Mouse (Mus musculus) neural tube, embryonic 12.5 days (tissue): Measurements from ENCODE around the gene St8sia1. TPM values are rescaled to one million over a fixed set of nuclear protein-coding genes. Genes with fewer than 3 reads are reported as not detected.

Source experiments
- ATAC-seq: fragments of 200-750 bp; cut with Nextera tagmentation; 2 replicates; pipeline ENCODE4 v1.8.0; 2017; ENCODE audit warnings: low read depth, mild to moderate bottlenecking, moderate TSS enrichment, moderate library complexity; ENCODE audit not compliant: low FRiP score
- H3K27ac ChIP-seq: fragments of 300-500 bp; sonication (generic); 2 replicates; pipeline ENCODE4 v1.5.1; 2016
- H3K27me3 ChIP-seq: fragments of 300-500 bp; sonication (generic); replicated peaks from 2 replicates; pipeline ENCODE4 v1.6.1; 2016; ENCODE audit warnings: mild to moderate bottlenecking
- H3K36me3 ChIP-seq: fragments of 300-500 bp; sonication (generic); 2 replicates; pipeline ENCODE4 v1.6.1; 2016; ENCODE audit warnings: mild to moderate bottlenecking
- H3K4me1 ChIP-seq: fragments of 300-500 bp; sonication (generic); 2 replicates; pipeline ENCODE4 v1.6.1; 2016
- H3K4me2 ChIP-seq: fragments of 300-500 bp; sonication (generic); replicated peaks from 2 replicates; pipeline ENCODE4 v1.6.1; 2016; ENCODE audit warnings: mild to moderate bottlenecking
- H3K4me3 ChIP-seq: fragments of 300-500 bp; sonication (generic); 2 replicates; pipeline ENCODE4 v1.5.1; 2016
- H3K9ac ChIP-seq: fragments of 300-500 bp; sonication (generic); 2 replicates; pipeline ENCODE4 v1.6.1; 2016; ENCODE audit warnings: mild to moderate bottlenecking
- H3K9me3 ChIP-seq: fragments of 300-500 bp; sonication (generic); 2 replicates; pipeline ENCODE4 v1.6.1; 2016; ENCODE audit warnings: mild to moderate bottlenecking
- WGBS: fragments of 180-500 bp; shearing (Covaris S2); methylation state at CpG from one replicate; pipeline ENCODE4 v1.1.7; 2016; 5-methylcytosine and 5-hydroxymethylcytosine counted together
- polyA plus RNA-seq: library from polyadenylated mRNA; unstranded; fragments of >200 nt; fragmentation: Nextera tagmentation; extraction: Ambion mirVana; gene quantifications from 2 replicates; pipeline ENCODE4 v1.2.1, GENCODE M21; 2016

St8sia1 gene
- polyA plus RNA-seq, 1 experiment from 2014 or later, result 12.8 TPM

DNA sequence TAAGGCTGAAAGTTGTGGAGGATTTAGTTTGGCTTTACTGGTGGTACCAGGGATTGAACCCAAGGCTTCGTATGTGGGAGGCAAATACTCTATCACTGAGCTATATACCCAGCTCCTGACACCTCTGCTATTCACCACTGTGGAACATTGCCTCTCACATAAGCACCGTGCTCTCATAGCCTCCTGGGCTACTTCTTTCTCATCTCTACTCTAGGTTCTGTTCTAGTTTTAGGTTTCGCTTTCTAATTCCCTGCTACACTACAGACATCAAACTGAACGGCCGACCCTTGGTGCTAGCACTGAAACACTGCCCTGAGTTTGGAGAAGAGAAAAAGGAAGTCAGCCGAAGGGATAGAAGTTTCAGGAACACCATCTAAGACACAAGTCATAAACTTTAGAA is 99.1 kb downstream of the St8sia1 start:
- Histone ChIP-seq H3K9me3 (no peaks in the 10 kb centered on the region), H3K4me3 (no peak overlapping the region), H3K9ac (no peak overlapping the region), H3K27ac (no peak overlapping the region), H3K36me3 (peaks cover 13% of the 10 kb centered on the region; the same call in 1 of the 2 replicates), H3K27me3 (no peaks in the 10 kb centered on the region), H3K4me2 (no peak overlapping the region), H3K4me1 (peaks cover 11% of the 10 kb centered on the region; the same call in 1 of the 2 replicates)
- WGBS, result 94% methylated on average over 6 of the region's 6 CpGs
- ATAC-seq, result no peak

DNA sequence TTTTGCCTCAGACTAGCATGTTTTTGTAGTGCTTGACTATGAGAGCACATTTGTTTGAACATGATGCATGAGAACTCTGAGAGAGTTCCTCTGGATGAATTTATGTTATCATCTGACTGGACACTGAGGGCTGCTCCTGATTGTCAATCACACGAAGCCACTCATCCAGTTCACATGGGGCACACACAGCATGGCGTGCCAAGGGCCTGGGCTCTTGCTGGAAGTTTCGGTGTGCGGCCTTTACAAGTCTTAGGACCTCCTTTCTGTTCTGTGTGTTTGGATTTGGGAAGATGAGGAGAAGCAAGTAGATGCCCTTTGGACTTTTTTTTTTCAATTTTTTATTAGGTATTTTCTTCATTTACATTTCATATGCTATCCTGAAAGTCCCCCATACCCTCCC is 100.4 kb downstream of the St8sia1 start:
- no peak for ATAC-seq
- Histone ChIP-seq H3K4me1 (peaks cover 11% of the 10 kb centered on the region; the same call in 1 of the 2 replicates), H3K4me3 (no peak overlapping the region), H3K27me3 (no peaks in the 10 kb centered on the region), H3K36me3 (peaks cover 13% of the 10 kb centered on the region; the same call in 1 of the 2 replicates), H3K9me3 (no peaks in the 10 kb centered on the region), H3K4me2 (no peak overlapping the region), H3K9ac (no peak overlapping the region), H3K27ac (no peak overlapping the region)
- WGBS, result over 99% methylated on average over 4 of the region's 4 CpGs

DNA sequence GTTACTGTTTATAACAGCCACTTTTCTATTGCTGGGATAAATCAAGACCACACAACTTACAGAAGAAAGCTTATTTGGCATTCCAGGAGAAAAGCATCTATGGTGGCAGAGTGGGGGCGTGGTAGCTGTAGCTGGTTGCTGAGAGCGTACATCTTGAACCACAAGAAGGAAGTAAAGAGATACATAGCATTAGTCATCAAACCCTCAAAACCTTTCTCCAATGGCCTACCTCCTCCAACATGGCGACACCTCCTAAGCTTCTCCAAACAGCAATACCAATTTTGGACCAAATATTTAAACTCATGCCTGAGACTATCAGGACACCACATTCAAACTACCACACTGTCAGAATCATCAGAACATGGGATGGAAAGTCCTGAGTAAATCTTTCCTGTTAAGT is 102.0 kb downstream of the St8sia1 start:
- ATAC-seq, result no peak
- Histone ChIP-seq H3K36me3 (peaks cover 13% of the 10 kb centered on the region; the same call in 1 of the 2 replicates), H3K4me2 (no peak overlapping the region), H3K4me1 (peaks cover 16% of the 10 kb centered on the region), H3K9ac (no peak overlapping the region), H3K27me3 (no peaks in the 10 kb centered on the region), H3K4me3 (no peak overlapping the region), H3K27ac (no peak overlapping the region), H3K9me3 (no peaks in the 10 kb centered on the region)
- WGBS, result 95% methylated on average over 3 of the region's 3 CpGs

DNA sequence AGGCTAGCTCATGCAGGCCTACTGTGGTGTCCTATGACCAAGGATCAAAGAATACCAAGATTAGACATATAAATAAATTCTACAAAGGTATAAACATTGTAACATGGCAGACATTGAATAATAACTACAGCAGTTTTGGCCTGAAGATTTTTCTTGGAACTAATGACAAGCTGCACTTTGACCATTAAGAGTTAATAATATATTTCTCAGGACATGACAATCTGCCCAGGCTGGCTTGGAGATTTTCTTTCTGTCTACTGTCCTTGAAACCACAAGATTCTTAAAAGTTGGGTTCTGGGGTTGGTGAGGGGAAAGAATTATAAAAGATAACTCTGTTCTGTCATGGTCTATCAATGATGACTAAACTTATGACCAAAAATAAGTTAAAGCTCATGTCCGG is 103.9 kb downstream of the St8sia1 start:
- H3K4me1 ChIP-seq, result peaks cover 16% of the 10 kb centered on the region
- ATAC-seq, result no peak

DNA sequence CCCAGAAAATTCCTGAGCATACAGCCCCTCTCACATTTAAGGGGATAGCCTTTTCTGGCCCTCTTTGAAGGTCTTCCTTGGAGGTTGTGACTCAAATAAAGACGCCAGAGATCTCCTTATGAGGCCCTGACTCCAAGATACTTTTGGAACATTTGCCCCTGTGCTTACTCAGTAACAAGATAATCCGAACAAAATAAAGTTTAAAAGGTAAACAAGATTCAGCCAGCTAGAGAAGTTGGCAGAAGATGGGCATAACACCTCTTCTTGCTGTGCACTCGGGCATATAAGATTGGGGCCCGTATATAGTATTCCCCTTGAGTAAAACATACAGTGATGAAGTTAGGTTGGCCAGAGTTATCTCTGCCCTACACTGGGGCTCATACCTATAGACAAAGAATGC is 104.3 kb downstream of the St8sia1 start:
- 93% methylated on average over 4 of the region's 4 CpGs for WGBS
- ATAC-seq, result no peak
- peaks cover 16% of the 10 kb centered on the region for H3K4me1 ChIP-seq
- no peak overlapping the region for H3K4me2 ChIP-seq
- H3K9me3 ChIP-seq, result no peaks in the 10 kb centered on the region
- H3K9ac ChIP-seq, result no peak overlapping the region
- H3K4me3 ChIP-seq, result no peak overlapping the region
- no peaks in the 10 kb centered on the region for H3K27me3 ChIP-seq
- no peak overlapping the region for H3K27ac ChIP-seq
- peaks cover 13% of the 10 kb centered on the region; the same call in 1 of the 2 replicates for H3K36me3 ChIP-seq

More for the DNA sequence above, 103.9 kb downstream of the St8sia1 start:
- H3K27ac ChIP-seq, result no peak overlapping the region
- H3K9me3 ChIP-seq, result no peaks in the 10 kb centered on the region
- H3K9ac ChIP-seq, result no peak overlapping the region
- 100% methylated on average over 1 of the region's 1 CpGs for WGBS
- H3K4me2 ChIP-seq, result no peak overlapping the region
- H3K36me3 ChIP-seq, result peaks cover 13% of the 10 kb centered on the region; the same call in 1 of the 2 replicates
- no peaks in the 10 kb centered on the region for H3K27me3 ChIP-seq
- H3K4me3 ChIP-seq, result no peak overlapping the region

DNA sequence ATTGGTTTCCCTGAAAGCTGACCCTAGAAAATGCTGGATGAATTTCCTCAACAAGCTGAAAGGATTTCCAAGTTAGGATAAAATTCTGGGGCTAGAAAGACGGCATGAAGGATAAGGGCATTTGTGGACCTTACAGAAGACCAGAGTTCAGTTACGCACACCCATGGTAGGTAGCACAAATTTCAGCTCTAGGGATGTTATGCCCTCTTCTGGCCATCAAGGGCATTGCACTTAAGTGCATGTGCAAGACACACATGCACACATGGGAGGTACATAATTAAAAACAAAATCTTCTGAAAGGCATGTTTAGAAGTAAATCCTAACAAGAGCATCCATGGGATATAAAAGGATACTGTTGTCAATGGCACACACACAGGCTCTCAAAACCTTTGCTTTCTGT is 105.3 kb downstream of the St8sia1 start:
- H3K36me3 ChIP-seq, result peaks cover 12% of the 10 kb centered on the region; the same call in 1 of the 2 replicates
- H3K4me2 ChIP-seq, result no peak overlapping the region
- H3K9ac ChIP-seq, result no peak overlapping the region
- H3K4me1 ChIP-seq, result peaks cover 16% of the 10 kb centered on the region
- H3K27ac ChIP-seq, result no peak overlapping the region
- H3K4me3 ChIP-seq, result no peak overlapping the region
- H3K27me3 ChIP-seq, result no peaks in the 10 kb centered on the region
- no peaks in the 10 kb centered on the region for H3K9me3 ChIP-seq
- 92% methylated on average over 2 of the region's 2 CpGs for WGBS
- ATAC-seq, result no peak

DNA sequence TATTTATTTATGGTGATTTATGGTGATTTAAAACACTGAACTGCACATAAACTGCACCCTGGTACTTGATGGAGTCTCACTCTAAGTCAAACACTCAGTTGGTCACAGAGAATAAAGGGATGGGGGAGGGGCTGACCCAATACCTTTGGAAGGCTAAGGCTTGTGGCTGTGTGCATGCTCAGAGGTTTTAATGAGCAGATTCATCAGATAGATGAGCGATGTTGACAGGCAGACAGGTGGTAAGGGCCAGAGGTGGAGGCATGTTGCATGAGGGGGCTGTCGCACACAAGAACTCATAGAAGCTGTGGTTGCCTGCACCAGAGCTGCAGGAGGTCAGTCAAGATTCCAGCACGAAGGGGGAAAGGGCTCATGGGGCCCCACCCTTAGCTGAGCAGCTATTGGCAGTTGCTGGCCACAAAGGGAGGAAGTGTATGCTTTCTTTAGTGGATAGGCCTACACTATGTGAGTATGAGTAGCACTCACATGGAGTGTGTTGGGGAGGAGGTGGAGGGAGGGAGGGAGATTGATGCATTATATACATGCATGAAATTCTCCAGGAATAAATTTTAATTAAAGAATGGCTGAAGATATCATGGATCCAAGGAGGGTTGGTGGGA is 107.9 kb downstream of the St8sia1 start:
- H3K9ac ChIP-seq, result no peak overlapping the region
- peaks cover 3% of the 10 kb centered on the region; the same call in 1 of the 2 replicates for H3K36me3 ChIP-seq
- H3K9me3 ChIP-seq, result no peaks in the 10 kb centered on the region
- no peaks in the 10 kb centered on the region for H3K27me3 ChIP-seq
- peak; percentile 41; the same call in 1 of the 2 replicates for ATAC-seq
- H3K4me2 ChIP-seq, result no peak overlapping the region
- no peak overlapping the region for H3K4me3 ChIP-seq
- peaks cover 16% of the 10 kb centered on the region for H3K4me1 ChIP-seq
- H3K27ac ChIP-seq, result no peak overlapping the region
- WGBS, result 47% methylated on average over 3 of the region's 3 CpGs

DNA sequence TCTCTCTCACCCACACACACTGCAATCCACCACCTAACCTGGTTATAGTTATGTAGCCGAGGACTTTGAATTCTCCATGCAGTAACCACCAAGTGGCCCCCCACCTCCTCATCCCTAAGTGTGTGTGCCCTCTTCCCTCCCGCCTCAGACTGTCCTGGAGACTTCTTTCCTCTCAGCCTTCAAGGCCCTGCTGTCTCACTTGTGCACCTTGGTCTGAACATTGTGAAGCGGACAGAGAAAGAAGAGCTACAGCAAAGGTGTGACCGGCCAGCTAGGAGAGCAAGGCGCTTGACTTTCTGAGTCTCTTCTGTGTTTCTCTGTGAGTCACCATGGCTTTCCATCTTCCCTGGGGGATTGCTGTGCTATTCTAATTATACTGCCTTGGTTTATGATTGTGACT is 108.5 kb downstream of the St8sia1 start:
- no peaks in the 10 kb centered on the region for H3K27me3 ChIP-seq
- peak; percentile 8; the same call in 1 of the 2 replicates for ATAC-seq
- 82% methylated on average over 5 of the region's 5 CpGs for WGBS

DNA sequence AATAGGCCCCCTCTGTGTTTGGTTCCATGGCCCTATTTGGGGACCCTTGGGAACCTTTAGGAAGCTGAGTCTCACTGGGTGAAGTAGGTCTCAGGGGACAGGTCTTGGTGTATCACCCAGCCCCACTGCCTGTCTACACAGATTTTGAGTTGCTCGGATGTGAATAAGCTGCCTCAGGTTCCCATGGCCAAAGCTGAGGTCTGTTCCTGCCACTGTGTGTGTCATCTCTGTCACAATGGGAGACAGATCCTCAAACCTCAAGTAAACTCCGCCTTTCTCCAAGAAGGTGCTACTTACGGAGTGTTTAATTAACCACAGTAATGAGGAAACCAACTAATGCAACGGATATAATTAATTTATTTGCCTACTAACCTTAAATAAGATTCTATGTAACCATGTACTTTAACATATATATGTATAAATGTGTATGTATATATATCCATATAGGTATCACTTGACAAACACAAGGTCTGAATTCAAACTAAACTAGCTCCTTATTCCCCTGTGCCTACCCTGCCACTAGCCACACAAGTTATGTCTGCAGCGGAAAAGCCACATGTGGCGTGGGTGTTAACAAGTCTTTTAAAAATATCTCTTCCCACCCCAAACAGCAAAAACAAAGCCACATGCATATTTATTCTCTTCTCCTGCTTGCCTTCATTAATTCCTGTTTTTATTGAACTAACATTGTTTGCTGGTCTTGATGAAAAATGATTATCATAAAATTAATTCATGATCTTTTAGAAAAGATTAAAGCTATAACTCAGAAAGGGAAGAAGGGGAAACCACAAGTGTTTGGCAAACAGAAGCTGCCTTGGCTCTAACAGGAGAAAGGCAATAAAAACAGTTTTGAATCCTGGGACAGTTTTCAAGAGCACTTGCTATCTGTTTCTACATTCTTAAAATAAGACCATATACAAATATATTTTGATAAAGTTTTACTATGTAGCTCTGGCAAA is 111.6 kb downstream of the St8sia1 start:
- H3K27ac ChIP-seq, result no peak overlapping the region
- H3K9ac ChIP-seq, result no peak overlapping the region
- H3K4me3 ChIP-seq, result no peak overlapping the region
- peaks cover 10% of the 10 kb centered on the region for H3K4me1 ChIP-seq
- no peak overlapping the region for H3K4me2 ChIP-seq
- H3K9me3 ChIP-seq, result no peaks in the 10 kb centered on the region
- H3K36me3 ChIP-seq, result no peaks in the 10 kb centered on the region
- H3K27me3 ChIP-seq, result no peaks in the 10 kb centered on the region
- ATAC-seq, result no peak
- 83% methylated on average over 6 of the region's 6 CpGs for WGBS

More for the DNA sequence above, 108.5 kb downstream of the St8sia1 start:
- no peak overlapping the region for H3K27ac ChIP-seq
- no peak overlapping the region for H3K9ac ChIP-seq
- no peaks in the 10 kb centered on the region for H3K36me3 ChIP-seq
- no peaks in the 10 kb centered on the region for H3K9me3 ChIP-seq
- H3K4me2 ChIP-seq, result no peak overlapping the region
- H3K4me3 ChIP-seq, result no peak overlapping the region
- H3K4me1 ChIP-seq, result peaks cover 16% of the 10 kb centered on the region

DNA sequence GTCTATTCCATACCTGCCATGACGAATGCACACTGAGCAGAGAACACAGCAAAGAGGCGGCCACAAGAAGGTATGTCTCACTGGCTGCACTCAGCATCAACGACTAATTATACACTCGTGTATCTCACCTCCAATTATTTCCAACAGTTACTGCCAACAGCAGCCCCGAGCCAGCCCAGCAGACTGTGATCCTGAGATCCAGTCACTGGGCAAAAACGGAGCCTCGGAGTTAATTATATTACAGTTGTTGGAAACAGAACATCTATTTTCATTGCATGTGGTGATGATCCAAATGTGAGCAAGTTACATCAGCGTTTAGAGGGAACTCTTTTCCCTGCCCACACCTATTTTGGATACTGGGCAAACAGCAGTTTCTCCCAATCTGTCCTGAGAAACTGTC is 113.8 kb downstream of the St8sia1 start:
- Histone ChIP-seq H3K4me2 (no peak overlapping the region), H3K27ac (no peak overlapping the region), H3K9ac (no peak overlapping the region), H3K4me1 (no peaks in the 10 kb centered on the region), H3K36me3 (no peaks in the 10 kb centered on the region; the same call in 1 of the 2 replicates), H3K9me3 (no peaks in the 10 kb centered on the region), H3K27me3 (no peaks in the 10 kb centered on the region), H3K4me3 (no peak overlapping the region)
- ATAC-seq, result no peak
- WGBS, result 90% methylated on average over 8 of the region's 8 CpGs

DNA sequence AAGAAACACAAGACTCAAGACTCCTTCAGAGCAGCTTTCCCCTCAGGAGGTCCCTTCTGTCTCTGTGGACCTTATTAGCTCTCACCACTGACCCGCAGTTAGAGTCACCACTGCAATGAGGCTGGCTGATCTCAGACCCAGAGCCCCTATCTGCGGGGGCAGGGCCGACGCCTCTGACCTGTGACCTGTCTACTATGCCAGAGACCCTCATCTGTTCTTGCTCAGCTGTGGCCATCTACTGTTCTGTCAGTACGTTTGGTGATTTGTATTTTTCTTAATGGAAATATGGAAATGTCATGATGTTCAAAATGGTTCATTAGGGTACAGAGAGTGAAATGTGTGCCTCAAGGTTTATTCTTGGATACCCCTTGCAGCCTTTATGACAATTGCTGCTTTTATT is 114.9 kb downstream of the St8sia1 start:
- WGBS, result 62% methylated on average over 5 of the region's 5 CpGs
- Histone ChIP-seq H3K9me3 (no peaks in the 10 kb centered on the region), H3K27ac (no peak overlapping the region), H3K4me3 (no peak overlapping the region), H3K27me3 (no peaks in the 10 kb centered on the region), H3K36me3 (peaks cover 8% of the 10 kb centered on the region; the same call in 1 of the 2 replicates), H3K9ac (no peak overlapping the region), H3K4me2 (no peak overlapping the region), H3K4me1 (no peaks in the 10 kb centered on the region)
- no peak for ATAC-seq

DNA sequence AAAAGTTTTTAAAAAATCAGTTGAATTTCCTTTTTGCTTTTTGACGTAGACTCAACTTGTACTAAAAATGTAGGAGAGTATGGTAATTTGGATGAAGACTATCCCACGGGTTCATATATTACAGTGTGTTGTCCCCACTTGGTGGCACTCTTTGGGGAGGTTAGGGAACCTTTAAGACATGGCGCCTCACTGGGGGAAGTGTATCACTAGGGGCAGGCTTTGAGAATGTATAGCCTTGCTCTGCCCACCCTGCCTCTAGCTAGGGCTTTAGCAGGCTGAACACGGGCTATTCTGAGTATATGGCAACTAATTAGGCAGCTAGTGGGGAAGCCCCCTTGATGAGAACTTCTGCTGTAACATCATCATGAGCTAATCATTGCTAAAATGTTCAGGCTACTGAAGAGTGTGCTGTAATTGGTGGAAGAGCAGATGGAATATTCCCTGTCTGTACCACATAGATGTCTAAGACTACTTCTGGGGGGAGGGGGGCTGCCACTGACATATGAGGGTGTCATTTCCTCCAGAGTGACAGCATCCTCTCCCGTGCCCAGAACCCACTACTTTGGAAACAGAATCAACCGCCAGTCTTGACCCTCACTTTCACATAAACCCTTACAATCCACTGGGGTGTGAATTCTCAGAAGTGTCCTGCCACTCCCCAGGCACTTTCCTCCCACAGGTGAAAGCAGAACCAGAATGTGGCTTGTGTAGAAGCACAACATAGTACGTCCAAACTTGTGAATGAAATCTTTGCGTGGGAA is 116.2 kb downstream of the St8sia1 start:
- 82% methylated on average over 8 of the region's 8 CpGs for WGBS
- Histone ChIP-seq H3K27me3 (no peaks in the 10 kb centered on the region), H3K27ac (no peak overlapping the region), H3K4me3 (no peak overlapping the region), H3K9ac (no peak overlapping the region), H3K36me3 (peaks cover 8% of the 10 kb centered on the region; the same call in 1 of the 2 replicates), H3K9me3 (no peaks in the 10 kb centered on the region), H3K4me2 (no peak overlapping the region), H3K4me1 (no peaks in the 10 kb centered on the region)
- no peak for ATAC-seq
